Mouse (Mus musculus): ENCODE measurements around the gene Gm6657. TPM values are rescaled to one million over a fixed set of nuclear protein-coding genes. Genes with fewer than 3 reads are reported as not detected.

Gene Gm6657
- total and polyA plus RNA-seq, 3 experiments, result not detected

DNA sequence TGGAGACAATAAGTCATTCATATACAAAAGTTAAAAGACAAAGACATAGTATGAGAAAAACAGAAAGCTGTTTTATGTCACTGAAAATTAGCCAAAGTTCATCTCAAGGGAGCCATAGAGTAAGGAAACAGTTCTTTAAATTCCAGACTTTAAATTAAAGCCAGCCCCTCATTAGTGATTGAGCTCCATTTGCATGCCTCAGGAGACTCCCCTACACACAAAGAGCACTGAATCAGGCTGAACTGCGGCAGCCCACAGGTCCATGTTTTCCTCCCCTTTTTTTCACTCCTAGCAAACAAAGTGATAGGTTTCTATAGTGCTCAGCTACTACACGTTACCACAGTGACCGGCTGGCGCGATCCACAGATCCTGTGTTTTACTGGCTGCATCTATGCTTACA, 9.6 kb downstream of the Gm6657 start:
- Histone ChIP-seq H3K27me3 (replicated peaks) (no peaks in the 10 kb centered on the region), H3K4me3 (replicated peaks in 1 of 3; ENCODE audit: low read depth in 2 of 3, low read length in 2 of 3, poor library complexity in 1 of 3) (no peak overlapping the region), H3K9ac (ENCODE audit: insufficient read depth, low read depth) (no peak overlapping the region), H3K9me3 (replicated peaks; ENCODE audit: low read length) (no peaks in the 10 kb centered on the region), H3K4me2 (ENCODE audit: insufficient read depth, low read depth, poor library complexity, severe bottlenecking) (no peak overlapping the region), H3K27ac (ENCODE audit: insufficient read depth, low read depth) (no peak overlapping the region), H3K79me2 (replicated peaks; ENCODE audit: control insufficient read depth, extremely low read depth, insufficient read depth, poor library complexity, severe bottlenecking) (no peaks in the 10 kb centered on the region), H3K36me3 (replicated peaks in 1 of 2; ENCODE audit: control insufficient read depth in 1 of 2, insufficient read depth in 1 of 2, low read length in 1 of 2) (no peaks in the 10 kb centered on the region), H3K4me1 (ENCODE audit: control insufficient read depth in 1 of 2, insufficient read depth in 2 of 2) (peaks cover 0 to 11% of the 10 kb centered on the region in 2 experiments; a peak in 2 of 4 replicates)
- in situ Hi-C loops (cut with MboI; ENCODE audit: low pct_ligation_motif_present, low pct_unique_long_range_greater_than_20kb, low sequenced_read_pairs), result loop anchor here (25.0 kb wide), 1 partner anchor 659 kb away; the partner anchor contains the start of genes Atp6v1d and Eif2s1
- no peak for TF ChIP-seq RCOR1 (conservative IDR thresholded peaks at IDR 0.05; ENCODE audit: low read depth, low read length)
- TF ChIP-seq ZMIZ1 (IDR thresholded peaks at IDR 0.05; ENCODE audit: low read depth, low read length), result no peak
- no peak for TF ChIP-seq CHD1 (IDR thresholded peaks at IDR 0.05; ENCODE audit: low read depth, low read length)
- TF ChIP-seq USF1 (IDR thresholded peaks at IDR 0.05; ENCODE audit: low read depth, low read length), result no peak
- TF ChIP-seq HCFC1 (IDR thresholded peaks at IDR 0.05; ENCODE audit: low read depth, low read length), result no peak
- no peak for TF ChIP-seq NELFE (IDR thresholded peaks at IDR 0.05; ENCODE audit: low read depth, low read length)
- no peak for TF ChIP-seq POLR2AphosphoS2 (IDR thresholded peaks at IDR 0.05; ENCODE audit: low read depth, low read length)
- no peak for TF ChIP-seq JUND (conservative IDR thresholded peaks at IDR 0.05; ENCODE audit: low read depth, low read length)
- TF ChIP-seq CHD2 (IDR thresholded peaks at IDR 0.05; ENCODE audit: low read length), result no peak
- DNase-seq (ENCODE audit: extremely low read depth), result no peak
- dilution Hi-C loops (cut with MboI; ENCODE audit: extremely low pct_ligation_motif_present, extremely low pct_unique_long_range_greater_than_20kb, low sequenced_read_pairs), result no loop called here

DNA sequence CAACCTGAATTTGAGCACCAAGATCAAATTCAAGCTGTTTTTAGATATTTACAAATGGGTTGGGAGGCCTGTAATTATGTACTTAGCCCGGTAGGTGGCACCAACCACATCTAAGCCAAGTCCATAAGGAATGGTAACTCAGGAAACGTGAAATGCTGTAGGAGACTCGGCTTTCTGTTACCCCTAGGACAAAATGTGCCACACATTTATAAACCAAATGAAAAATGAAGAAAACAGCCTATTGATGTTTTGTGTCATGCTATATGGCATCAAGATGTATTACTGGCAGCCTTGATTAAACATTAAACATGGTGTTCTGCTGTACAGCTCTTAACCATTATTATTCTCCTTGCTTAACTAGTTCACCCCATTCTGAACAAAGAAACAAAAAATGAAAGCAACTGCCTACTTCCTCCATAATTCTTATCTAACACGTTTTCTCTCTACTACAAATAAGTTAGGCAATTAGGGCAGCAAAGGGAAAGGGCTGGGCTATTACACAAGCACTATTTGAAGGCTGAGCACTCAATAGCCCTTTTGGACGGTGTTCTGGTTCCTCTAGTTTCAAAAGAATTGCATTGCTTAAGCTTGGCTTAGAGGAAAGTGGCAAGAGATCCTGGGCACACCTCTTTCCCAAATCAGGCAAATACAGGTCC, 12.0 kb downstream of the Gm6657 start:
- in situ Hi-C loops (cut with MboI; ENCODE audit: low pct_ligation_motif_present, low pct_unique_long_range_greater_than_20kb, low sequenced_read_pairs), result loop anchor here (25.0 kb wide), 1 partner anchor 656 kb away; the partner anchor contains the start of genes Atp6v1d and Eif2s1
- dilution Hi-C loops (cut with MboI; ENCODE audit: extremely low pct_ligation_motif_present, extremely low pct_unique_long_range_greater_than_20kb, low sequenced_read_pairs), result no loop called here
- H3K36me3 ChIP-seq (replicated peaks in 1 of 2; ENCODE audit: control insufficient read depth in 1 of 2, insufficient read depth in 1 of 2, low read length in 1 of 2), result no peaks in the 10 kb centered on the region
- no peaks in the 10 kb centered on the region for H3K79me2 ChIP-seq (replicated peaks; ENCODE audit: control insufficient read depth, extremely low read depth, insufficient read depth, poor library complexity, severe bottlenecking)
- H3K4me1 ChIP-seq (ENCODE audit: control insufficient read depth in 1 of 2, insufficient read depth in 2 of 2), result peaks cover 0 to 11% of the 10 kb centered on the region in 2 experiments; a peak in 2 of 4 replicates
- no peaks in the 10 kb centered on the region for H3K27me3 ChIP-seq (replicated peaks)
- peak; percentile 72 for DNase-seq (ENCODE audit: extremely low read depth)
- 0 out of 2 replicates have a peak overlapping the region, but pooled peaks have one; percentile 2 for H3K9ac ChIP-seq (ENCODE audit: insufficient read depth, low read depth)
- no peaks in the 10 kb centered on the region for H3K9me3 ChIP-seq (replicated peaks; ENCODE audit: low read length)
- H3K27ac ChIP-seq (ENCODE audit: insufficient read depth, low read depth), result no peak overlapping the region
- peak overlapping the region in 2 of 3 experiments; percentile 11 to 21 for H3K4me3 ChIP-seq (replicated peaks in 1 of 3; ENCODE audit: low read depth in 2 of 3, low read length in 2 of 3, poor library complexity in 1 of 3)
- H3K4me2 ChIP-seq (ENCODE audit: insufficient read depth, low read depth, poor library complexity, severe bottlenecking), result peak overlapping the region; percentile 47; the same call in 1 of the 2 replicates
- TF ChIP-seq JUND (conservative IDR thresholded peaks at IDR 0.05; ENCODE audit: low read depth, low read length) (0 out of 2 replicates have a peak, but pooled peaks have one; percentile 48), EP300 (IDR thresholded peaks at IDR 0.05; ENCODE audit: low read length) (no peak; the same call in 1 of the 2 replicates), ETS1 (conservative IDR thresholded peaks at IDR 0.05; ENCODE audit: low read depth, low read length) (no peak), ZNF384 (IDR thresholded peaks at IDR 0.05; ENCODE audit: low read depth, low read length) (no peak), MAFK (IDR thresholded peaks at IDR 0.05; ENCODE audit: insufficient replicate concordance, low read length) (peak; percentile 17; the same call in 1 of the 2 replicates), CHD2 (IDR thresholded peaks at IDR 0.05; ENCODE audit: low read length) (no peak), UBTF (IDR thresholded peaks at IDR 0.05; ENCODE audit: low read depth, low read length) (no peak), MXI1 (IDR thresholded peaks at IDR 0.05; ENCODE audit: low read depth, low read length) (no peak; the same call in 1 of the 2 replicates), HCFC1 (IDR thresholded peaks at IDR 0.05; ENCODE audit: low read depth, low read length) (0 out of 2 replicates have a peak, but pooled peaks have one; percentile 13), ZMIZ1 (IDR thresholded peaks at IDR 0.05; ENCODE audit: low read depth, low read length) (no peak), SIN3A (IDR thresholded peaks at IDR 0.05; ENCODE audit: low read length) (no peak), USF2 (conservative IDR thresholded peaks at IDR 0.05; ENCODE audit: low read depth, low read length) (no peak), ELF1 (IDR thresholded peaks at IDR 0.05; ENCODE audit: low read depth, low read length) (0 out of 2 replicates have a peak, but pooled peaks have one; percentile 17), USF1 (IDR thresholded peaks at IDR 0.05; ENCODE audit: low read depth, low read length) (no peak), SMC3 (IDR thresholded peaks at IDR 0.05; ENCODE audit: low read depth, low read length) (peak; percentile 84), JUN (IDR thresholded peaks at IDR 0.05; ENCODE audit: insufficient read depth, low read depth, low read length) (no peak), PAX5 (IDR thresholded peaks at IDR 0.05; ENCODE audit: low read length) (no peak), ZC3H11A (IDR thresholded peaks at IDR 0.05; ENCODE audit: low read depth, low read length) (peak; percentile 42; the same call in 1 of the 2 replicates), POLR2A (IDR thresholded peaks at IDR 0.05; ENCODE audit: low read depth, low read length) (no peak), MAX (IDR thresholded peaks at IDR 0.05; ENCODE audit: low read length) (peak; percentile 50; the same call in 1 of the 2 replicates), KAT2A (IDR thresholded peaks at IDR 0.05; ENCODE audit: insufficient replicate concordance, low read length) (no peak), GABPA (IDR thresholded peaks at IDR 0.05; ENCODE audit: insufficient replicate concordance, low read depth, low read length) (no peak), RCOR1 (conservative IDR thresholded peaks at IDR 0.05; ENCODE audit: low read depth, low read length) (no peak), MYC (IDR thresholded peaks at IDR 0.05; ENCODE audit: low read depth, low read length) (peak; percentile 64; the same call in 1 of the 2 replicates), CTCF (conservative IDR thresholded peaks at IDR 0.05 in 1 of 2, IDR thresholded peaks at IDR 0.05 in 1 of 2; ENCODE audit: low read depth in 2 of 2, low read length in 2 of 2) (peak; percentile 80 to 85), TCF12 (IDR thresholded peaks at IDR 0.05; ENCODE audit: low read depth, low read length) (no peak), IRF4 (IDR thresholded peaks at IDR 0.05; ENCODE audit: low read depth, low read length) (0 out of 2 replicates have a peak, but pooled peaks have one; percentile 39)

All from CH12.LX (cell line).